Mouse (Mus musculus) forebrain, embryonic 15.5 days (tissue): ENCODE measurements around the gene Crybg3. TPM values are rescaled to one million over a fixed set of nuclear protein-coding genes. Genes with fewer than 3 reads are reported as not detected.

Experiments used
- ATAC-seq: fragments of 200-750 bp; cut with Nextera tagmentation; replicated peaks from 2 replicates; pipeline ENCODE4 v1.8.0; 2017; ENCODE audit warnings: mild to moderate bottlenecking, moderate TSS enrichment, moderate library complexity
- H3K27ac ChIP-seq: fragments of 300-500 bp; sonication (generic); replicated peaks from 2 replicates; pipeline ENCODE4 v1.5.1; 2015; ENCODE audit warnings: mild to moderate bottlenecking, inconsistent platforms
- H3K27me3 ChIP-seq: fragments of 300-500 bp; sonication (generic); 2 replicates; pipeline ENCODE4 v1.6.1; 2015; ENCODE audit warnings: inconsistent platforms
- H3K36me3 ChIP-seq: fragments of 300-500 bp; sonication (generic); 2 replicates; pipeline ENCODE4 v1.6.1; 2015; ENCODE audit warnings: mild to moderate bottlenecking, inconsistent platforms
- H3K4me1 ChIP-seq: fragments of 300-500 bp; sonication (generic); 2 replicates; pipeline ENCODE4 v1.6.1; 2015; ENCODE audit warnings: inconsistent platforms
- H3K4me2 ChIP-seq: fragments of 300-500 bp; sonication (generic); replicated peaks from 2 replicates; pipeline ENCODE4 v1.6.1; 2015; ENCODE audit warnings: mild to moderate bottlenecking, inconsistent platforms
- H3K4me3 ChIP-seq: fragments of 300-500 bp; sonication (generic); 2 replicates; pipeline ENCODE4 v1.5.1; 2015; ENCODE audit warnings: mild to moderate bottlenecking, inconsistent platforms
- H3K9ac ChIP-seq: fragments of 300-500 bp; sonication (generic); replicated peaks from 2 replicates; pipeline ENCODE4 v1.6.1; 2015; ENCODE audit warnings: mild to moderate bottlenecking, inconsistent platforms
- H3K9me3 ChIP-seq: fragments of 300-500 bp; sonication (generic); 2 replicates; pipeline ENCODE4 v1.6.1; 2016; ENCODE audit warnings: inconsistent platforms
- WGBS: fragments of 180-500 bp; shearing (Covaris S2); methylation state at CpG from one replicate; pipeline ENCODE4 v1.1.7; 2015; ENCODE audit warnings: mixed read lengths; 5-methylcytosine and 5-hydroxymethylcytosine counted together
- polyA plus RNA-seq: library from polyadenylated mRNA; unstranded; fragments of >200 nt; fragmentation: Nextera tagmentation; extraction: Ambion mirVana; gene quantifications from 2 replicates; pipeline ENCODE4 v1.2.1, GENCODE M21; 2015

The Crybg3 gene
- polyA plus RNA-seq, 1 experiment from 2014 or later, result 2.2 TPM

GRCm38 (mm10) chr16:59598997-59599396, 1.8 kb downstream of the Crybg3 start:
- no peak overlapping the region for H3K4me3 ChIP-seq
- ATAC-seq, result no peak

DNA sequence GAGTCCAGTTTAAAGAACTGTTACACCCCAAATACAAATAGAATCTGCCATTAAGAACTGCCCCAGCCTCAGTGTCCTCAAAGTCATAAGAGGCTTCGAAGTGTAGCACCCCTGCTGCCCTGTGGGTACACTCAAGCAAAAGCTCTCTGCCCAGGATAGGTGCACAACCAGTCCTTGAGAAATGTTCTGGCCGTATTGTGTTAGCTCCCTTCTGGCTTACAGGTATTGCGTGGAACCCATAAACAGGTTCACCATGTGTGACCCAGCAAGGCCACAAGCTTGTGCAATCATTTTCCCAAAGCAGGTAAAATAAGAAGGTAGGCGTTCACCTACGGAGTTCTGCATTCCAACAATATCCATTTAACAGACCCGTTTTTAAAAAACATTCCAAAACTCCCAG, 3.5 kb downstream of the Crybg3 start:
- H3K9ac ChIP-seq, result no peak overlapping the region
- H3K27ac ChIP-seq, result no peak overlapping the region
- H3K4me2 ChIP-seq, result no peak overlapping the region
- H3K36me3 ChIP-seq, result no peaks in the 10 kb centered on the region
- no peaks in the 10 kb centered on the region for H3K9me3 ChIP-seq
- H3K4me3 ChIP-seq, result no peak overlapping the region
- WGBS, result 94% methylated on average over 6 of the region's 6 CpGs
- no peak for ATAC-seq
- peaks cover 13% of the 10 kb centered on the region for H3K4me1 ChIP-seq
- peaks cover 5% of the 10 kb centered on the region; the same call in 1 of the 2 replicates for H3K27me3 ChIP-seq

More at GRCm38 (mm10) chr16:59598997-59599396, 1.8 kb downstream of the Crybg3 start:
- Histone ChIP-seq H3K4me1 (peaks cover 14% of the 10 kb centered on the region), H3K27me3 (peaks cover 5% of the 10 kb centered on the region; the same call in 1 of the 2 replicates), H3K36me3 (no peaks in the 10 kb centered on the region), H3K9ac (no peak overlapping the region), H3K27ac (no peak overlapping the region), H3K4me2 (0 out of 2 replicates have a peak overlapping the region, but pooled peaks have one; percentile 94), H3K9me3 (no peaks in the 10 kb centered on the region)
- 12% methylated on average over 4 of the region's 4 CpGs for whole genome bisulfite sequencing

- Histone ChIP-seq H3K4me3 (no peak overlapping the region), H3K4me1 (peaks cover 3% of the 10 kb centered on the region; the same call in 1 of the 2 replicates), H3K27me3 (no peaks in the 10 kb centered on the region; the same call in 1 of the 2 replicates), H3K9me3 (no peaks in the 10 kb centered on the region), H3K36me3 (no peaks in the 10 kb centered on the region), H3K9ac (no peak overlapping the region), H3K4me2 (no peak overlapping the region), H3K27ac (no peak overlapping the region)
- WGBS, result 87% methylated on average over 3 of the region's 3 CpGs
- ATAC-seq, result no peak
Observed at GRCm38 (mm10) chr16:59594714-59595113, 6.1 kb downstream of the Crybg3 start.

GRCm38 (mm10) chr16:59590790-59591189, 10.0 kb downstream of the Crybg3 start:
- Histone ChIP-seq H3K36me3 (no peaks in the 10 kb centered on the region), H3K4me1 (no peaks in the 10 kb centered on the region), H3K27me3 (no peaks in the 10 kb centered on the region), H3K27ac (no peak overlapping the region), H3K9me3 (no peaks in the 10 kb centered on the region), H3K4me2 (no peak overlapping the region), H3K9ac (no peak overlapping the region), H3K4me3 (no peak overlapping the region)
- no peak for ATAC-seq
- 82% methylated on average over 6 of the region's 6 CpGs for WGBS

DNA sequence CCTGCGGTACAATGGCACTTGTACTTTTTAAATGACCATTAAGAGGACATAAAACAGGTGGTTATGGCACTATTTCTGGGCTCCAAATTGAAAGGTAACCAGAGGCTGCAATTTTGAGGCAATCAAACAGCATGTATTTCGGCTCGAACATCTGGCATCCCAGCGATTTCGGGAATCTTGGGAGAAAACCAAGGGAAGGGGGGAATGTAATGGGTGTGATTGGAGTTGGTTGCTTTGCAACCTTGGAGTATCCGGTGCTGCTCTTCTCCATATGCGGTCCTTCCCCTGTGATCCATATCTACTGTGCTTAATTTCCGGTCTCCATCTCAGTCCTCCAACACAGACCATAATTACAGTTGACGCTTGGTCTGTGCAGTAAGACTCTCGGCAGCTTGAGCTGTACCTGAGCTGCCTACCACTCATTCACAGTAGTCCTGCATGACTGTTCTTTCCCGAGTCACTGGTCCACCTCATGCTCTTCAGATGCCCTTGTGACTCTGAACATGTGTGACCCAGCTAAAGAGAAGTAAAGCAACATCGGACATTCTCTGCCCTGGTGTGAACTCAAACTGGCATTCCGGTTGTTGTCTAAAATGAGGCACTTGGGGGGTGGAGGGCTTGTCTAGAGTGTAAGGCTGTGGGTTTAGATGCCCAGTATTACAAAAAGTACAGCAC, 12.3 kb downstream of the Crybg3 start:
- no peak overlapping the region for H3K27ac ChIP-seq
- H3K4me3 ChIP-seq, result no peak overlapping the region
- no peak overlapping the region for H3K9ac ChIP-seq
- WGBS, result 95% methylated on average over 13 of the region's 13 CpGs
- H3K27me3 ChIP-seq, result no peaks in the 10 kb centered on the region
- no peaks in the 10 kb centered on the region for H3K9me3 ChIP-seq
- no peaks in the 10 kb centered on the region for H3K36me3 ChIP-seq
- no peaks in the 10 kb centered on the region for H3K4me1 ChIP-seq
- H3K4me2 ChIP-seq, result no peak overlapping the region
- ATAC-seq, result no peak

GRCm38 (mm10) chr16:59587816-59588215, 13.0 kb downstream of the Crybg3 start:
- 93% methylated on average over 10 of the region's 10 CpGs for WGBS
- ATAC-seq, result no peak
- no peak overlapping the region for H3K9ac ChIP-seq
- no peaks in the 10 kb centered on the region for H3K36me3 ChIP-seq
- H3K9me3 ChIP-seq, result no peaks in the 10 kb centered on the region
- no peak overlapping the region for H3K4me3 ChIP-seq
- no peak overlapping the region for H3K27ac ChIP-seq
- no peak overlapping the region for H3K4me2 ChIP-seq
- no peaks in the 10 kb centered on the region for H3K4me1 ChIP-seq
- no peaks in the 10 kb centered on the region for H3K27me3 ChIP-seq

DNA sequence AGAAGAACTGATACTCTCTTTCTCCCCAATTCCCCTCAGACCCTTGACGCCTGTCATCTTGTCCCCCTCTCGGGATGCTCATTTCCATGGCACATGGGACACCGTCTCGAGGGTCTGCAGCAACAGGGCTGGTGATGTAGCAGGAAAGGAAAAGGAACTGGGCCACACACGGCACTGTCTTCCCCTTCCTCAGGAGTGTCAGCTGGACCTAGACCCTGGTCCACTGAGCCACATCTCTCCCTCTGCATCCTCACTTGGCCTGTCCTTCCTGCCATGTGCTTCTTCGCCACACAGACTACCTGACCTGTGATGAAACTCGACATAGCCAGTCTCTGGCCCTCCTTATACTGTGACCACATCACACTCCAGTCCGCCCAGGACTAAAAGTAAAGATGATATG, 13.9 kb downstream of the Crybg3 start:
- no peak overlapping the region for H3K4me3 ChIP-seq
- no peak overlapping the region for H3K9ac ChIP-seq
- 91% methylated on average over 8 of the region's 8 CpGs for WGBS
- H3K4me2 ChIP-seq, result no peak overlapping the region
- H3K27ac ChIP-seq, result no peak overlapping the region
- no peaks in the 10 kb centered on the region for H3K4me1 ChIP-seq
- H3K27me3 ChIP-seq, result no peaks in the 10 kb centered on the region
- no peaks in the 10 kb centered on the region for H3K9me3 ChIP-seq
- H3K36me3 ChIP-seq, result no peaks in the 10 kb centered on the region
- no peak; the same call in 1 of the 2 replicates for ATAC-seq

GRCm38 (mm10) chr16:59586276-59586675, 14.5 kb downstream of the Crybg3 start:
- H3K27ac ChIP-seq, result no peak overlapping the region
- no peaks in the 10 kb centered on the region for H3K9me3 ChIP-seq
- no peaks in the 10 kb centered on the region for H3K36me3 ChIP-seq
- WGBS, result 69% methylated on average over 6 of the region's 6 CpGs
- ATAC-seq, result no peak
- no peak overlapping the region for H3K9ac ChIP-seq
- no peaks in the 10 kb centered on the region for H3K4me1 ChIP-seq
- no peak overlapping the region for H3K4me2 ChIP-seq
- H3K27me3 ChIP-seq, result no peaks in the 10 kb centered on the region
- H3K4me3 ChIP-seq, result no peak overlapping the region

DNA sequence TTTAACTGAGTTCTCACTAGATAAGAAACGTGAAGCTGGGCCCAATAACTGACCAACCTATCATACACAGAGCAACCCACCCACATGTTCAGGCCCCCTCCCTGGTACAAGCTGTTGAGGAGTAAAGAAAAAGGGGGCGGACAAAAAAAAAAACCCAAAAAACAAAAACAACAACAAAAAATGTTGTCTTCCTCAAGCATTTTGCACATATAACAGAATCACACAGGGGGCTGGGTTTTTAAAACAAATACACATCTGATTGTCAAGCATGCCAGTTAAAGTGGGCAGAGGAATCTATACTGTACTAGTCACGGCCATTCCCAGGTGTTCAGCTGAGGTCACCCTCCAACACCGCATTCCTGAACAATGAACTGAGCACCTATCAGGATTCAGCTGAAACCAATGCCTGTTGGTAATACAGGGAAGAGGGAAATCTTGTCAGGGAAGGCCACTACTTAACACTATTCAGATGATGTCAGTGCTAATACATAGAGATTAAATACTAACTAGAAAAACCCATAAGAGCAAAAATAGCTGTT, 15.0 kb downstream of the Crybg3 start:
- H3K4me3 ChIP-seq, result no peak overlapping the region

GRCm38 (mm10) chr16:59583515-59583914, 17.3 kb downstream of the Crybg3 start:
- Histone ChIP-seq H3K9me3 (no peaks in the 10 kb centered on the region), H3K4me1 (no peaks in the 10 kb centered on the region), H3K27me3 (no peaks in the 10 kb centered on the region), H3K27ac (no peak overlapping the region), H3K36me3 (no peaks in the 10 kb centered on the region), H3K4me2 (no peak overlapping the region), H3K9ac (no peak overlapping the region), H3K4me3 (no peak overlapping the region)
- no peak for ATAC-seq
- WGBS, result 82% methylated on average over 5 of the region's 5 CpGs

More for the DNA sequence above, 15.0 kb downstream of the Crybg3 start:
- no peaks in the 10 kb centered on the region for H3K36me3 ChIP-seq
- WGBS, result 87% methylated on average over 4 of the region's 4 CpGs
- no peak overlapping the region for H3K27ac ChIP-seq
- no peaks in the 10 kb centered on the region for H3K4me1 ChIP-seq
- H3K9me3 ChIP-seq, result no peaks in the 10 kb centered on the region
- H3K27me3 ChIP-seq, result no peaks in the 10 kb centered on the region
- H3K9ac ChIP-seq, result no peak overlapping the region
- no peak overlapping the region for H3K4me2 ChIP-seq
- no peak for ATAC-seq

DNA sequence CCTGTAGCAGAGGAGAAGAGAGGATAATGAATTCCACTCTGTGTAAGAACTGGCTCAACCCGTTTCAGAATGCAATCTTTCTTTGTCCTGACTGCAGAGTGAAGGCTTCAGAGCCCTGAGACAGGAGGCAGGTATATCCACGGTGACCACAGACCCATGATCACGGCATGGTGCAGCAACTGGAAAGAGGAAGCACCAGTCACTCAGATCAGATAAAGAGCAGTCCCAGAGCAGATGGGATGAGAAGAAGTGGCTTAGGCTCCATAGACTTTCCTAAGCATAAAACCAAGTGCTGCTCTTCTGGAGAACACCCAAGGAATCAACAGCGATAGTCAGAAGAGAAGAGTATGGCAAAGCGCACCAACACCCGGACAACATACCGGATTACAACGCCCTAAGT, 21.5 kb downstream of the Crybg3 start:
- WGBS, result 89% methylated on average over 8 of the region's 8 CpGs
- no peak for ATAC-seq
- H3K9ac ChIP-seq, result no peak overlapping the region
- H3K9me3 ChIP-seq, result no peaks in the 10 kb centered on the region
- H3K4me1 ChIP-seq, result no peaks in the 10 kb centered on the region
- no peak overlapping the region for H3K4me2 ChIP-seq
- no peaks in the 10 kb centered on the region for H3K36me3 ChIP-seq
- H3K4me3 ChIP-seq, result no peak overlapping the region
- no peak overlapping the region for H3K27ac ChIP-seq
- no peaks in the 10 kb centered on the region for H3K27me3 ChIP-seq

DNA sequence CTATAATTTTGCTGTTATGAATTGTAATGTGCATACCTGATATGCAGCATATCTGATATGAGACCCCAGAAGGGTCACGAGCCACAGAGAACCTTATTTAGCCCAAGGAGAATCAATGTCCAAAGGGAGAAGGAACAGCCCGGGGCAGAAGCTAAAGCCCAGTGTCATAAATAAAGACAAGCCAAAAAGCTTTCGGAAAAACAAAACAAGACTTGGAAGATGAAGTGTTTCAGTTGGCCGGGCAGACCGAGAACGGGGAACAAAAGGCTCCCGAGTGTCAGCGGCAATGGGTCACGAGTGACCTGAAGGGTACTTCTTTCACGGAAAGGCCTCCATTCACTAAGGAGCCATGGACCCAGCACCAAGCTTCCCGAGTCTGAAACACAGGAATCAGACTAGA, 26.8 kb downstream of the Crybg3 start:
- WGBS, result 84% methylated on average over 11 of the region's 11 CpGs
- ATAC-seq, result no peak
- Histone ChIP-seq H3K27ac (no peak overlapping the region), H3K9me3 (no peaks in the 10 kb centered on the region), H3K9ac (no peak overlapping the region), H3K4me2 (no peak overlapping the region), H3K27me3 (no peaks in the 10 kb centered on the region), H3K36me3 (no peaks in the 10 kb centered on the region), H3K4me3 (no peak overlapping the region), H3K4me1 (no peaks in the 10 kb centered on the region)

DNA sequence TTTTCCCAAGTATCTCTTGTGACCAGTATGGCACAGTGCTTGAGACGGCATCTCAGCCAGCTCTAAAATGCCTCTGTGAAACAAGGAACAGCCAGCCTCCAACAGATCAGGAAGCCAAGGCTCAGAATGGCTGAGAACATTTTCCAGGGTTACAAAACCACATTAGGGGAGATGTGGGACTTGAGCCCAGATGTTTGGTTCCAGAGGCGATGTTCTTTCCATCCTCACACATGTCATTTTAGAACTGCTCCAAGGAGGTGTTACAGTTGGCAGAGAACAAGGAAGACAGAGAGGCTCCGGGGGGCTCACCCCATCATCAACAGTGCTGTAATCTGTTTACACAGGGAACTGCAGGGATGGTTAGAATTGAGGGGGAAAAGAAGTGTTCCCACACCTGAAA, 28.1 kb downstream of the Crybg3 start:
- Histone ChIP-seq H3K4me3 (no peak overlapping the region), H3K27me3 (no peaks in the 10 kb centered on the region), H3K9me3 (no peaks in the 10 kb centered on the region), H3K36me3 (no peaks in the 10 kb centered on the region), H3K9ac (no peak overlapping the region), H3K4me1 (no peaks in the 10 kb centered on the region), H3K27ac (no peak overlapping the region), H3K4me2 (no peak overlapping the region)
- no peak for ATAC-seq
- 95% methylated on average over 3 of the region's 3 CpGs for WGBS
